Mouse (Mus musculus) CH12.LX (cell line): ENCODE measurements at regions not wholly inside any gene's neighbourhood (a gene's known extent, or its start where the extent isn't known, plus 50 kb on each side); places are given as distances from the start of the nearest gene placed in this dataset.

Experiments
- DNase-seq: peaks from one replicate; pipeline ENCODE4 v3.0.0-alpha.2; 2013; ENCODE audit errors: extremely low read depth
- H3K27ac ChIP-seq: 2 replicates; pipeline ENCODE4 v1.5.1; 2012; ENCODE audit warnings: low read depth, mild to moderate bottlenecking, control low read depth, moderate library complexity; ENCODE audit not compliant: insufficient read depth
- H3K27me3 ChIP-seq: replicated peaks from 2 replicates; pipeline ENCODE3; 2012; ENCODE audit warnings: inconsistent platforms
- H3K36me3 ChIP-seq, 2 experiments: replicated peaks in 1 of 2; 2 replicates each; pipeline versions ENCODE3 to v1.6.1; 2012; ENCODE audit warnings: inconsistent platforms in 1 of 2, low read length in 1 of 2, mild to moderate bottlenecking in 1 of 2, mixed read lengths in 1 of 2, moderate library complexity in 1 of 2; ENCODE audit not compliant: control insufficient read depth in 1 of 2, insufficient read depth in 1 of 2
- H3K4me1 ChIP-seq, 2 experiments: 2 replicates each; pipeline ENCODE4 v1.6.1; 2012; ENCODE audit warnings: inconsistent platforms in 1 of 2, moderate library complexity in 1 of 2; ENCODE audit not compliant: insufficient read depth in 2 of 2, control insufficient read depth in 1 of 2
- H3K4me2 ChIP-seq: 2 replicates; pipeline ENCODE4 v1.6.1; 2012; ENCODE audit warnings: low read depth, mild to moderate bottlenecking, control low read depth; ENCODE audit not compliant: poor library complexity, insufficient read depth, severe bottlenecking
- H3K4me3 ChIP-seq, 3 experiments: fragments of 150-350 bp in 1 of 3; sonication (generic) in 1 of 3; replicated peaks in 1 of 3; 2 replicates each; pipeline versions ENCODE3 to v1.5.1; 2011 to 2012; ENCODE audit warnings: low read depth in 2 of 3, low read length in 2 of 3, mild to moderate bottlenecking in 2 of 3, moderate library complexity in 2 of 3, control low read depth in 1 of 3, improper control_type of control experiment in 1 of 3, inconsistent platforms in 1 of 3, mixed read lengths in 1 of 3; ENCODE audit not compliant: poor library complexity in 1 of 3
- H3K79me2 ChIP-seq: replicated peaks from 2 replicates; pipeline ENCODE4 v1.6.1; 2012; ENCODE audit warnings: mild to moderate bottlenecking, moderate library complexity; ENCODE audit not compliant: control insufficient read depth, poor library complexity, insufficient read depth, severe bottlenecking; ENCODE audit errors: extremely low read depth
- H3K9ac ChIP-seq: 2 replicates; pipeline ENCODE4 v1.6.1; 2012; ENCODE audit warnings: low read depth, mild to moderate bottlenecking, control low read depth, moderate library complexity; ENCODE audit not compliant: insufficient read depth
- H3K9me3 ChIP-seq: replicated peaks from 2 replicates; pipeline ENCODE3; 2012; ENCODE audit warnings: low read length, inconsistent platforms, mixed read lengths
- BHLHE40 ChIP-seq: IDR thresholded peaks from 2 replicates; pipeline ENCODE4 v1.6.1; 2011; ENCODE audit warnings: mild to moderate bottlenecking, low read depth, low read length, improper control_type of control experiment
- CHD1 ChIP-seq: IDR thresholded peaks from 2 replicates; pipeline ENCODE4 v1.6.1; 2012; ENCODE audit warnings: low read depth, low read length, improper control_type of control experiment, inconsistent platforms
- CHD2 ChIP-seq: IDR thresholded peaks from 2 replicates; pipeline ENCODE4 v1.6.1; 2011; ENCODE audit warnings: low read length, improper control_type of control experiment
- CTCF ChIP-seq, 2 experiments: IDR thresholded peaks in 1 of 2; conservative IDR thresholded peaks in 1 of 2; 2 replicates each; pipeline ENCODE4 v1.5.1; 2011 to 2012; ENCODE audit warnings: low read depth in 2 of 2, low read length in 2 of 2, improper control_type of control experiment in 1 of 2, inconsistent platforms in 1 of 2, mild to moderate bottlenecking in 1 of 2, moderate library complexity in 1 of 2
- E2F4 ChIP-seq: IDR thresholded peaks from 2 replicates; pipeline ENCODE4 v1.6.1; 2011; ENCODE audit warnings: low read depth, low read length, improper control_type of control experiment; ENCODE audit not compliant: insufficient replicate concordance
- ELF1 ChIP-seq: IDR thresholded peaks from 2 replicates; pipeline ENCODE4 v1.6.1; 2014; ENCODE audit warnings: low read depth, mild to moderate bottlenecking, inconsistent platforms, low read length, improper control_type of control experiment
- ETS1 ChIP-seq: conservative IDR thresholded peaks from 2 replicates; pipeline ENCODE4 v1.6.1; 2012; ENCODE audit warnings: low read depth, mild to moderate bottlenecking, inconsistent platforms, low read length, improper control_type of control experiment, moderate library complexity
- GABPA ChIP-seq: IDR thresholded peaks from 2 replicates; pipeline ENCODE4 v1.6.1; 2012; ENCODE audit warnings: low read depth, low read length, improper control_type of control experiment, inconsistent platforms; ENCODE audit not compliant: insufficient replicate concordance
- IRF4 ChIP-seq: IDR thresholded peaks from 2 replicates; pipeline ENCODE4 v1.6.1; 2014; ENCODE audit warnings: low read depth, mild to moderate bottlenecking, inconsistent platforms, low read length, improper control_type of control experiment
- JUN ChIP-seq: IDR thresholded peaks from 2 replicates; pipeline ENCODE4 v1.6.1; 2011; ENCODE audit warnings: low read depth, mild to moderate bottlenecking, low read length, improper control_type of control experiment, moderate library complexity; ENCODE audit not compliant: insufficient read depth
- MAFK ChIP-seq: IDR thresholded peaks from 2 replicates; pipeline ENCODE4 v1.6.1; 2011; ENCODE audit warnings: low read length, improper control_type of control experiment; ENCODE audit not compliant: insufficient replicate concordance
- MAX ChIP-seq: IDR thresholded peaks from 2 replicates; pipeline ENCODE4 v1.6.1; 2011; ENCODE audit warnings: low read length, improper control_type of control experiment
- MAZ ChIP-seq: IDR thresholded peaks from 2 replicates; pipeline ENCODE4 v1.6.1; 2012; ENCODE audit warnings: low read depth, mild to moderate bottlenecking, inconsistent platforms, low read length, improper control_type of control experiment, moderate library complexity
- MEF2A ChIP-seq: IDR thresholded peaks from 2 replicates; pipeline ENCODE4 v1.6.1; 2014; ENCODE audit warnings: low read depth, mild to moderate bottlenecking, inconsistent platforms, low read length, improper control_type of control experiment, borderline replicate concordance
- MXI1 ChIP-seq: IDR thresholded peaks from 2 replicates; pipeline ENCODE4 v1.6.1; 2011; ENCODE audit warnings: mild to moderate bottlenecking, low read depth, low read length, improper control_type of control experiment
- MYC ChIP-seq: IDR thresholded peaks from 2 replicates; pipeline ENCODE4 v1.6.1; 2011; ENCODE audit warnings: low read depth, mild to moderate bottlenecking, improper control_type of control experiment, low read length
- NELFE ChIP-seq: IDR thresholded peaks from 2 replicates; pipeline ENCODE4 v1.6.1; 2011; ENCODE audit warnings: low read depth, low read length, improper control_type of control experiment
- NRF1 ChIP-seq: IDR thresholded peaks from 2 replicates; pipeline ENCODE4 v1.6.1; 2014; ENCODE audit warnings: low read depth, mild to moderate bottlenecking, inconsistent platforms, low read length, improper control_type of control experiment, moderate library complexity
- PAX5 ChIP-seq: IDR thresholded peaks from 2 replicates; pipeline ENCODE4 v1.6.1; 2012; ENCODE audit warnings: low read length, inconsistent platforms, mixed read lengths
- POLR2AphosphoS2 ChIP-seq: IDR thresholded peaks from 2 replicates; pipeline ENCODE4 v1.6.1; 2011; ENCODE audit warnings: low read depth, low read length, improper control_type of control experiment
- RAD21 ChIP-seq: IDR thresholded peaks from 2 replicates; pipeline ENCODE4 v1.6.1; 2011; ENCODE audit warnings: low read depth, mild to moderate bottlenecking, low read length, improper control_type of control experiment, moderate library complexity
- RCOR1 ChIP-seq: conservative IDR thresholded peaks from 2 replicates; pipeline ENCODE4 v1.6.1; 2012; ENCODE audit warnings: low read depth, mild to moderate bottlenecking, inconsistent platforms, low read length, improper control_type of control experiment
- SIN3A ChIP-seq: IDR thresholded peaks from 2 replicates; pipeline ENCODE4 v1.6.1; 2012; ENCODE audit warnings: low read length, improper control_type of control experiment, inconsistent platforms
- SMC3 ChIP-seq: IDR thresholded peaks from 2 replicates; pipeline ENCODE4 v1.6.1; 2011; ENCODE audit warnings: low read depth, low read length, improper control_type of control experiment
- UBTF ChIP-seq: IDR thresholded peaks from 2 replicates; pipeline ENCODE4 v1.6.1; 2012; ENCODE audit warnings: low read depth, mild to moderate bottlenecking, inconsistent platforms, low read length, improper control_type of control experiment, moderate library complexity
- USF2 ChIP-seq: conservative IDR thresholded peaks from 2 replicates; pipeline ENCODE4 v1.6.1; 2011; ENCODE audit warnings: low read depth, low read length, improper control_type of control experiment
- ZC3H11A ChIP-seq: IDR thresholded peaks from 2 replicates; pipeline ENCODE4 v1.6.1; 2012; ENCODE audit warnings: low read depth, mild to moderate bottlenecking, inconsistent platforms, low read length, improper control_type of control experiment
- ZMIZ1 ChIP-seq: IDR thresholded peaks from 2 replicates; pipeline ENCODE4 v1.6.1; 2012; ENCODE audit warnings: low read depth, mild to moderate bottlenecking, inconsistent platforms, low read length, improper control_type of control experiment
- ZNF384 ChIP-seq: IDR thresholded peaks from 2 replicates; pipeline ENCODE4 v1.6.1; 2012; ENCODE audit warnings: low read depth, low read length, improper control_type of control experiment, inconsistent platforms
- dilution Hi-C: fragments of 300-500 bp; cut with MboI; formaldehyde crosslinking; loops from 2 replicates; pipeline ENCODE4 v1.14.3; 2020; ENCODE audit warnings: low sequenced_read_pairs; ENCODE audit not compliant: extremely low pct_unique_long_range_greater_than_20kb, extremely low pct_ligation_motif_present
- in situ Hi-C: fragments of 300-500 bp; cut with MboI; formaldehyde crosslinking; loops from 3 replicates; pipeline ENCODE4 v1.14.3; 2019; ENCODE audit warnings: low sequenced_read_pairs, low pct_ligation_motif_present, low pct_unique_long_range_greater_than_20kb, mixed read lengths

GRCm38 (mm10) chr4:31833828-31834227, 130.1 kb upstream of the Map3k7 start:
- no peaks in the 10 kb centered on the region for H3K9me3 ChIP-seq
- no peaks in the 10 kb centered on the region for H3K79me2 ChIP-seq
- DNase-seq, result no peak
- in situ Hi-C loops, result no loop called here
- dilution Hi-C loops, result no loop called here
- no peak overlapping the region for H3K9ac ChIP-seq
- H3K4me3 ChIP-seq, result no peak overlapping the region
- no peak overlapping the region for H3K27ac ChIP-seq
- H3K4me2 ChIP-seq, result no peak overlapping the region
- no peak for TF ChIP-seq PAX5
- no peak for TF ChIP-seq ETS1
- TF ChIP-seq GABPA, result no peak
- no peak for TF ChIP-seq SMC3
- TF ChIP-seq MAX, result no peak
- no peak for TF ChIP-seq USF2
- TF ChIP-seq CHD1, result no peak
- TF ChIP-seq ZC3H11A, result no peak
- TF ChIP-seq JUN, result no peak
- TF ChIP-seq MXI1, result no peak
- no peak for TF ChIP-seq MEF2A
- TF ChIP-seq MAZ, result no peak
- no peak for TF ChIP-seq RCOR1
- no peak for TF ChIP-seq BHLHE40
- TF ChIP-seq MYC, result no peak
- no peak for TF ChIP-seq POLR2AphosphoS2
- TF ChIP-seq E2F4, result no peak
- no peak for TF ChIP-seq SIN3A
- no peak for TF ChIP-seq NRF1
- H3K4me1 ChIP-seq, result no peaks in the 10 kb centered on the region
- H3K27me3 ChIP-seq, result no peaks in the 10 kb centered on the region
- H3K36me3 ChIP-seq, result no peaks in the 10 kb centered on the region

- no peak for TF ChIP-seq POLR2AphosphoS2
- TF ChIP-seq MAZ, result no peak
- TF ChIP-seq USF2, result no peak
- no peak for TF ChIP-seq UBTF
- TF ChIP-seq CTCF (conservative IDR thresholded peaks at IDR 0.05 in 1 of 2, IDR thresholded peaks at IDR 0.05 in 1 of 2; ENCODE audit: low read depth in 2 of 2, low read length in 2 of 2), result no peak
- TF ChIP-seq IRF4, result no peak
- TF ChIP-seq CHD2, result no peak
- no peak for TF ChIP-seq ZMIZ1
- no peak for TF ChIP-seq ELF1
- no peak for TF ChIP-seq SMC3
- TF ChIP-seq RAD21, result no peak
- TF ChIP-seq CHD1, result no peak
- TF ChIP-seq MAFK, result no peak
- TF ChIP-seq MEF2A, result no peak
- TF ChIP-seq NELFE, result no peak
- TF ChIP-seq BHLHE40, result no peak
- no peak for TF ChIP-seq ZNF384
- no peak for TF ChIP-seq NRF1
- Histone ChIP-seq H3K27ac (no peak overlapping the region), H3K36me3 (no peaks in the 10 kb centered on the region), H3K4me3 (no peak overlapping the region), H3K4me2 (no peak overlapping the region), H3K9me3 (no peaks in the 10 kb centered on the region), H3K9ac (no peak overlapping the region), H3K27me3 (no peaks in the 10 kb centered on the region), H3K4me1 (peaks cover 2 to 8% of the 10 kb centered on the region in 2 experiments; a peak in 2 of 4 replicates), H3K79me2 (no peaks in the 10 kb centered on the region)
- DNase-seq, result no peak
- in situ Hi-C loops (no loop called here), dilution Hi-C loops (no loop called here)
Measured at GRCm38 (mm10) chr4:31835051-31835450, 128.8 kb upstream of the Map3k7 start.
